Mouse (Mus musculus): ENCODE results near the gene Stxbp2.
A peak's percentile ranks its signal among the peaks of the same experiment; 100 is the strongest.

Gene Stxbp2

GRCm38 (mm10) chr8:3645804-3646203 lies 15.0 kb downstream of the Stxbp2 start:
- peak; percentile 54 to 83 for DNase-seq

GRCm38 (mm10) chr8:3646824-3647531 lies 16.2 kb downstream of the Stxbp2 start:
- DNase-seq = no peak

- DNase-seq = peak in 1 of 2 experiments; percentile 8
Observed at GRCm38 (mm10) chr8:3647561-3647960, 16.8 kb downstream of the Stxbp2 start.

GRCm38 (mm10) chr8:3648268-3648667 lies 17.5 kb downstream of the Stxbp2 start:
- DNase-seq = no peak

GRCm38 (mm10) chr8:3648990-3649389 lies 18.2 kb downstream of the Stxbp2 start:
- DNase-seq = no peak

- DNase-seq = no peak
Observed at GRCm38 (mm10) chr8:3652845-3653244, 22.1 kb downstream of the Stxbp2 start.

- DNase-seq = no peak
Observed at GRCm38 (mm10) chr8:3654726-3655508, 24.2 kb downstream of the Stxbp2 start.

GRCm38 (mm10) chr8:3655526-3655925 lies 24.8 kb downstream of the Stxbp2 start, which contains the start of gene Retn:
Gene Retn, plus strand, starts transcription at chr8:3655770.
- no peak for DNase-seq

- peak in 1 of 2 experiments; percentile 33 for DNase-seq
Observed at GRCm38 (mm10) chr8:3656725-3657381, 26.1 kb downstream of the Stxbp2 start.

- no peak for DNase-seq
Observed at GRCm38 (mm10) chr8:3660889-3661288, 30.1 kb downstream of the Stxbp2 start.

- DNase-seq = no peak
Observed at GRCm38 (mm10) chr8:3664405-3664804, 33.6 kb downstream of the Stxbp2 start.

- DNase-seq = no peak
Observed at GRCm38 (mm10) chr8:3665507-3665906, 34.8 kb downstream of the Stxbp2 start, which contains the start of gene Mcemp1. Gene Mcemp1, plus strand, starts transcription at chr8:3665754.

GRCm38 (mm10) chr8:3670388-3670787 lies 39.6 kb downstream of the Stxbp2 start:
- DNase-seq = peak in 1 of 2 experiments; percentile 19

GRCm38 (mm10) chr8:3671980-3672491 lies 41.3 kb downstream of the Stxbp2 start, which contains the start of gene Fcor:
Gene Fcor, minus strand, starts transcription at chr8:3672362.
- peak; percentile 83 to 93 for DNase-seq

GRCm38 (mm10) chr8:3674671-3675070 lies 43.9 kb downstream of the Stxbp2 start:
- no peak for DNase-seq

GRCm38 (mm10) chr8:3676131-3676992 lies 45.6 kb downstream of the Stxbp2 start, which contains the start of gene Trappc5:
Gene Trappc5, plus strand, starts transcription at chr8:3676299.
- peak; percentile 95 to 96 for DNase-seq

GRCm38 (mm10) chr8:3676993-3677579 lies 46.3 kb downstream of the Stxbp2 start:
- DNase-seq = peak; percentile 5 to 32

GRCm38 (mm10) chr8:3678831-3679230 lies 48.1 kb downstream of the Stxbp2 start:
- DNase-seq = no peak

GRCm38 (mm10) chr8:3679236-3679635 lies 48.5 kb downstream of the Stxbp2 start:
- DNase-seq = no peak

- peak in 1 of 2 experiments; percentile 20 for DNase-seq
Observed at GRCm38 (mm10) chr8:3679656-3680055, 48.9 kb downstream of the Stxbp2 start.

GRCm38 (mm10) chr8:3682435-3682834 lies 51.7 kb downstream of the Stxbp2 start:
- no peak for DNase-seq

All from kidney, postnatal 36 days (tissue).